Mouse (Mus musculus) forebrain, embryonic 14.5 days (tissue): Measurements from ENCODE around the gene Kcnc3. TPM values are rescaled to one million over a fixed set of nuclear protein-coding genes. Genes with fewer than 3 reads are reported as not detected.

Source experiments
- ATAC-seq: fragments of 200-750 bp; cut with Nextera tagmentation; 2 replicates; pipeline ENCODE4 v1.8.0; 2017; ENCODE audit warnings: mild to moderate bottlenecking, moderate library complexity
- DNase-seq: peaks from one replicate; pipeline ENCODE4 v3.0.0-alpha.2; 2015; ENCODE audit warnings: low spot score
- H3K27ac ChIP-seq: fragments of 300-500 bp; sonication (generic); 2 replicates; pipeline ENCODE4 v1.5.1; 2014; ENCODE audit warnings: low read depth, mild to moderate bottlenecking, control low read depth, low read length, moderate library complexity
- H3K27me3 ChIP-seq: fragments of 300-500 bp; sonication (generic); replicated peaks from 2 replicates; pipeline ENCODE4 v1.6.1; 2014; ENCODE audit warnings: low read length, control low read depth, mixed read lengths; ENCODE audit not compliant: control insufficient read depth, insufficient read depth
- H3K36me3 ChIP-seq: fragments of 300-500 bp; sonication (generic); 2 replicates; pipeline ENCODE4 v1.6.1; 2014; ENCODE audit warnings: low read length, control low read depth; ENCODE audit not compliant: control insufficient read depth, insufficient read depth
- H3K4me1 ChIP-seq: fragments of 300-500 bp; sonication (generic); 2 replicates; pipeline ENCODE4 v1.6.1; 2014; ENCODE audit warnings: antibody characterized with exemption, low read length, control low read depth; ENCODE audit not compliant: control insufficient read depth, insufficient read depth
- H3K4me2 ChIP-seq: fragments of 300-500 bp; sonication (generic); 2 replicates; pipeline ENCODE4 v1.6.1; 2014; ENCODE audit warnings: mild to moderate bottlenecking, control low read depth, low read length
- H3K4me3 ChIP-seq: fragments of 300-500 bp; sonication (generic); 2 replicates; pipeline ENCODE4 v1.5.1; 2014; ENCODE audit warnings: low read depth, low read length, control low read depth
- H3K9ac ChIP-seq: fragments of 300-500 bp; sonication (generic); 2 replicates; pipeline ENCODE4 v1.6.1; 2014; ENCODE audit warnings: mild to moderate bottlenecking, low read length, control low read depth, moderate library complexity
- H3K9me3 ChIP-seq: fragments of 300-500 bp; sonication (generic); replicated peaks from 2 replicates; pipeline ENCODE4 v1.6.1; 2016; ENCODE audit warnings: low read length, control low read depth, mixed read lengths; ENCODE audit not compliant: control insufficient read depth
- WGBS: fragments of 180-500 bp; shearing (Covaris S2); extraction: QIAGEN DNeasy Blood & Tissue Kit; methylation state at CpG from one replicate; pipeline ENCODE4 v1.1.7; 2014; 5-methylcytosine and 5-hydroxymethylcytosine counted together
- polyA plus RNA-seq: library from polyadenylated mRNA; unstranded; fragments of >200 nt; fragmentation: Nextera tagmentation; extraction: Ambion mirVana; gene quantifications from 2 replicates; pipeline ENCODE4 v1.2.1, GENCODE M21; 2014

Gene Kcnc3
- polyA plus RNA-seq, 1 experiment from 2014 or later, result 2.1 TPM

DNA sequence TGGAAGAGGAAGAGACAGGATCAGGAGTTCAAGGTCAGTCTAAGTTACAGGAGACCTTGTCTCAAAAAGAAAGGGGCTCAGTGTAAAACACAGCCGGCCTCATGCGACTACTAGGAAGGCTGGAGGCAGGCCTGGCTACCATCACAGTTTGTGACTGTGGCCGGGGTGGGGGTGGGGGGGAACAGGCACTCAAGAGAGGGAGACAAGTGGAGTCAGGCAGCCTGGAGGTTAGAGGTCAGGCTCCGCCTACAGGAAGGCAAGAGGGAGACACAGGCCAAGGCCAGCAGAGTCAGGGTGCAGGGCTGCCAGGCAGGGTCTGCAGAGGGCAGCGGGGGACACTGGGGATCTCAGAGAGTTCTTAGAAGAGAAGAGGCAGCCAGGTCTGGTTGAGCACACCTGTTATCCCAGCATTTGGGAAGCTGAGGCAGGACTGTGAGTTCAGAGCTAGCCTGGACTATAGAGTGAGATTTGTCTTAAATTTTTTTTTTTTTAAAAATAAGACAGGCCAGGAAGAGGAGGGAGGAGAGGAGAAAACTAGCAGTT is 6.6 kb downstream of the Kcnc3 start:
- Histone ChIP-seq H3K9me3 (no peaks in the 10 kb centered on the region), H3K4me2 (no peak overlapping the region), H3K27ac (no peak overlapping the region), H3K36me3 (no peaks in the 10 kb centered on the region), H3K27me3 (peaks cover 27% of the 10 kb centered on the region), H3K4me1 (peaks cover 20% of the 10 kb centered on the region; the same call in 1 of the 2 replicates), H3K9ac (no peak overlapping the region), H3K4me3 (no peak overlapping the region)
- 75% methylated on average over 5 of the region's 5 CpGs for WGBS
- DNase-seq (no peak), ATAC-seq (no peak)

DNA sequence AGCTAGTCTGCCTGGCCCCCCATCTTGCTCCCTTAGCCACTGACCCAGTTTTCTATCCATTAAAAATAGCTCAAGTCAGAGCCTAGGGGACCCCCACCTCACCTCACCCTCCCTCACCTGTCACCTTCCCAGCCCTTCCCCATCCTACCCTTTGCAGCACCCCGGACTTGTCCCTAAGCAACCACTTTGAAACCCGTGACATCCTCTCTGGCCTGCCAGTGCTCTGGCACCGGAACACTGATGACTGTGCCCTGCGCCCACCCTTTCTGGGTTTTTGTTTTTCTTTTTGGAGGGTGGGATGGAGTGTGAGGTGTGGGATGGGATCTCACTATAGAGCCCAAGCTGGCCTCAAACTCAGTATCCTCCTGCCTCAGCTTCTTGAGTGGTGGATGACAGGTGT is 7.2 kb downstream of the Kcnc3 start:
- ATAC-seq, result no peak
- H3K9ac ChIP-seq, result no peak overlapping the region
- no peak overlapping the region for H3K4me2 ChIP-seq
- WGBS, result 92% methylated on average over 4 of the region's 4 CpGs
- H3K4me3 ChIP-seq, result no peak overlapping the region
- H3K4me1 ChIP-seq, result peaks cover 20% of the 10 kb centered on the region; the same call in 1 of the 2 replicates
- H3K36me3 ChIP-seq, result no peaks in the 10 kb centered on the region
- no peaks in the 10 kb centered on the region for H3K9me3 ChIP-seq
- H3K27me3 ChIP-seq, result peaks cover 22% of the 10 kb centered on the region
- no peak for DNase-seq
- H3K27ac ChIP-seq, result no peak overlapping the region

DNA sequence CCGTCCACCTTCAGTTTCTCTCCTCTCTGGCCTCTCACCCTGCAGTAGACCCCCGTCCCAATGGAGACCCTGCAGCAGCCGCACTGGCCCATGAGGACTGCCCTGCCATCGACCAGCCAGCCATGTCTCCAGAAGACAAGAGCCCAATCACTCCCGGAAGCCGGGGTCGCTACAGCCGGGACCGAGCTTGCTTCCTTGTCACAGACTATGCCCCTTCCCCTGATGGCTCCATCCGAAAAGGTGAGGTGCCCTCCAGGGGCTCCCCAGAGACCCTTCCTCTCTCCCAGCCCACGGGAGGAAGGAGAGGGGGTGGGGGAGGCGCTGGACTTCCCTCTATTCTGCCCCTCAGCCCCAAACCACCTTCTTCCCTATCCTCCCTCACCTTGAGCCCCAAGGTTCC is 7.9 kb downstream of the Kcnc3 start:
- ATAC-seq (no peak), DNase-seq (no peak)
- Histone ChIP-seq H3K4me2 (no peak overlapping the region), H3K27me3 (peaks cover 15% of the 10 kb centered on the region), H3K9ac (no peak overlapping the region), H3K36me3 (no peaks in the 10 kb centered on the region), H3K4me3 (no peak overlapping the region), H3K27ac (no peak overlapping the region), H3K9me3 (no peaks in the 10 kb centered on the region), H3K4me1 (peaks cover 15% of the 10 kb centered on the region; the same call in 1 of the 2 replicates)
- 88% methylated on average over 10 of the region's 12 CpGs for WGBS

DNA sequence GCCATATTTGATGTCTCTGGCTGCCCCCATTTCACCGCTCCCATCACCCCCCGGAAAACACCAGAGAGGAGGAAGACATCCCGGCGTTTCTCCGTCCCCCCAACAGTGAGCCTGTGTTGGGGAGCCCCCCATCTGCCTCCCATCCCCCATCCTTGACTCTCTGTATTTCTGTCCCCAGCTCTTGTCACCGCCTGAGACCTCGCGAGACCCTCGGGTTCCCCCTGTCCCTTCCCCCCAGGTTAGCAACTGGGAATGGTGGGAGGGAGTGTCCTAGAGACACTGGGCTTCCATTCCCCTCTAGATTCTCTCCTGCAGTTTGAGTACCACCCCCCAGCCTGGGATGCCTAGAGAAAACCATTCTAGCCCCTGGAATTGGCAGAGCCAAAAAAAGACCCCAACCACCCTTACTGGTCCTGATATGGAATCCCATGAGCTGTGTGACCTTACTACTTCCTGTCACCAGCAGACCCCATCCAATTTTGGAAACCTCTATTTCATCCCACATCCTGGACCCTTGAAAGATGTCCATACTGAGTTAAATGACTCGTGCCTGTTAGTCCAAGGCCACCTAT is 10.3 kb downstream of the Kcnc3 start:
- Histone ChIP-seq H3K4me3 (no peak overlapping the region), H3K4me1 (peaks cover 4% of the 10 kb centered on the region; the same call in 1 of the 2 replicates), H3K27me3 (peaks cover 20% of the 10 kb centered on the region; the same call in 1 of the 2 replicates), H3K9me3 (no peaks in the 10 kb centered on the region), H3K36me3 (no peaks in the 10 kb centered on the region), H3K9ac (no peak overlapping the region), H3K27ac (no peak overlapping the region), H3K4me2 (no peak overlapping the region)
- ATAC-seq, result no peak
- no peak for DNase-seq
- 84% methylated on average over 9 of the region's 10 CpGs for WGBS

DNA sequence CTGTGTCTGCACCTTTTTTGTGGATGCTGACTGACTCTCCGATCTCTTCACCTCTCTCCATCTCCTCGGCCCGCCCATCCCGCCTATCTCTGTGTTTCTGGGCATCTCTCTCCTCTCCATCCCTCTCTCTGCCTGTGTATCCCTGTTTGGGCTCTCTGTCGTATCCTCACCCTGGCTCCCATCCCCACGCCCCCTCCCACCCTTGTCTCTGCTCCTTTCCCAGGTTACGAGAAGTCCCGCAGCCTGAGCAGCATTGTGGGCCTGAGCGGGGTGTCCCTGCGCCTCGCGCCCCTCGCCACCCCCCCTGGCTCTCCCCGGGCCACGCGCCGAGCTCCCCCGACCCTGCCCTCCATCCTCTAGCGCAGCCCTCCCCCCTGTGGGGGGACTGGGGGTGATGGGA is 11.2 kb downstream of the Kcnc3 start:
- DNase-seq (no peak), ATAC-seq (no peak)
- Histone ChIP-seq H3K27ac (no peak overlapping the region), H3K9ac (peak overlapping the region; percentile 21; the same call in 1 of the 2 replicates), H3K27me3 (peaks cover 28% of the 10 kb centered on the region), H3K4me3 (no peak overlapping the region), H3K4me1 (peaks cover 4% of the 10 kb centered on the region; the same call in 1 of the 2 replicates), H3K9me3 (no peaks in the 10 kb centered on the region), H3K36me3 (no peaks in the 10 kb centered on the region), H3K4me2 (no peak overlapping the region)
- WGBS, result 13% methylated on average over 19 of the region's 19 CpGs

DNA sequence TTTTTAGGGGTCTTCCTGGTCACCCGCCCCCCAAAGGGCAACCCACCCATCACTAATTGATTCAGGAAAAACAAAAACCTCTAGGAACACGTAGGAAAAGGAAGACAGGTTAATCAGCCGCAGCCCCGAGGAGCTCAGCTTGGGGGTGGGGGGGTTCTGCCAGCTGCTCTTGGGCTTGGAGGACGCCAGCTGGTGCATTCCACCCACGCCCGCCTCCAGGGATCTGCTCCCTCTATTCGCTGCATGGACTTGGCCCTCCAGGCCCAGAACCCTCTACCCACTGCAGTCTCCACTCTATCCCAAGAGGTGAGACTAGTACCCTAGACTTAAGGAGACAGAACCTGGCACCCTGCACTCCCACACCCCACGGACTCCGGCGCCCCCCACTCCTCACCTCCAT is 12.0 kb downstream of the Kcnc3 start:
- Histone ChIP-seq H3K9me3 (no peaks in the 10 kb centered on the region), H3K27ac (no peak overlapping the region), H3K4me3 (no peak overlapping the region), H3K36me3 (no peaks in the 10 kb centered on the region), H3K4me2 (peak overlapping the region; percentile 8; the same call in 1 of the 2 replicates), H3K27me3 (peaks cover 35% of the 10 kb centered on the region), H3K4me1 (peaks cover 4% of the 10 kb centered on the region; the same call in 1 of the 2 replicates), H3K9ac (no peak overlapping the region)
- ATAC-seq (peak; percentile 37), DNase-seq (peak; percentile 61)
- WGBS, result 21% methylated on average over 11 of the region's 11 CpGs

DNA sequence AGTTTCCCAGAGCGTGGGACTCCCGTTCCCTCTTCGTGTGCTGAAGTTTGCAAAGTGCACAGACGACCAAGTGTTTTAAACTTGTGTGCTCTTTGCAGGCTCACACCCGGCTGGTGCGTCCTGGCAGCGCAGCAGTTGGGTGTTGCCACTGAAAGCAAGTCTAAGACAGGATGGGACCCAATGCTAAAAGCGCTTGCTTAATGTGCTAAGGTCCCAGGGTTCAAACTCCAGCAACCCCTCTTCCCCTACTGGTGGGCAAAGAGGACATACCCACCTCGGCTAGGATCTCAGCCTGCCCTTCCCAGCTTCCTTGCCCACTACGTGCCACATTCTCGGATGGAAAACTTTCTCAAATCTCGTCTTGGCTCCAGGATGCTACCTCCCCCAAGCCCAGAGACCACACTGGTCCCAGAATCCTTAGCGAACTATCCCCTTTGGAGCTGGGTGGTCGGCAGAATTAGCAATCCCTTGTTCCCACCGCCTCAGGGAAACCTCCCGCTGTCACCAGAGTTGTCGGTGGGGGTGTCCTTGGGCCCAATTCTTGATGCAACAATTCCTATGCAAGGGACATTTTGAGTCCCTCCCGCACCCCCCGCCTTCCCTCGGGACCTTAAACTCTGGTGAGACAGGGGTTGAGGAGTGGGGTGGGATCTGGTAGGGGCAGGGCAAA is 12.9 kb downstream of the Kcnc3 start:
- no peak for ATAC-seq

DNA sequence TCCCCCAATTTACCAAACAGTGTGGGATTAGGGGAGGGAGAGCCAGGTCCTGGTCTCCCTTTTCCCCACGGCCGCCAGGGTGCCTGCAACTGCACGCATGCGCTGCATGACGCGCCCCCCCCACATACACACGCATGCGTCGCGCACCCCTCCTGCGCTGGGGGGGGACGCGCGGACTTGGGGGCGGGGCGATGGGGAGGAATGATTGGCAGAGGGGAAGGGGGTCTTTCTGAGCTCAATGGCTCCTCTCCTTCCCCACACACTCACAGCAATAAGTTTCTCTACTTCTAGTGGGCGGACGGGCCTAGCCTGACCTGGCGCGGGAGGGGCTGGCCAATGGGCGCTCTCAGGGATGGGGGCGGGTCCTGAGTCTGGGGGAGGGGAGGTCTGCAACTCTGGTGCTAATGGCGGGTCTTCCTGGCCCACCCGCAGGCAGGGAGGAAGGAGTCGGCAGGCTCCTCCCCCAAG is 13.7 kb downstream of the Kcnc3 start:
- H3K9ac ChIP-seq, result peak overlapping the region; percentile 32; the same call in 1 of the 2 replicates
- peaks cover 36% of the 10 kb centered on the region for H3K27me3 ChIP-seq
- H3K4me1 ChIP-seq, result peaks cover 4% of the 10 kb centered on the region; the same call in 1 of the 2 replicates
- DNase-seq (peak; percentile 59), ATAC-seq (peak; percentile 63)
- no peaks in the 10 kb centered on the region for H3K36me3 ChIP-seq
- H3K9me3 ChIP-seq, result no peaks in the 10 kb centered on the region
- 2% methylated on average over 25 of the region's 25 CpGs for WGBS
- H3K4me3 ChIP-seq, result peak overlapping the region; percentile 21
- no peak overlapping the region for H3K27ac ChIP-seq
- H3K4me2 ChIP-seq, result peak overlapping the region; percentile 45

More for the DNA sequence above, 12.9 kb downstream of the Kcnc3 start:
- 2% methylated on average over 20 of the region's 20 CpGs for WGBS
- no peak for DNase-seq
- Histone ChIP-seq H3K36me3 (no peaks in the 10 kb centered on the region), H3K27me3 (peaks cover 36% of the 10 kb centered on the region), H3K9ac (no peak overlapping the region), H3K9me3 (no peaks in the 10 kb centered on the region), H3K4me1 (peaks cover 4% of the 10 kb centered on the region; the same call in 1 of the 2 replicates), H3K4me3 (no peak overlapping the region), H3K27ac (no peak overlapping the region), H3K4me2 (no peak overlapping the region)
